Mouse (Mus musculus) cerebellum, adult 2 months (tissue): ENCODE data around the gene Aff1.

ENCODE experiments used
- CTCF ChIP-seq: fragments of 200-500 bp; IDR thresholded peaks from 2 replicates; pipeline ENCODE4 v1.5.1; 2011; ENCODE audit warnings: low read depth, mild to moderate bottlenecking, control low read depth, low read length, moderate library complexity, borderline replicate concordance; ENCODE audit not compliant: insufficient read depth
- POLR2A ChIP-seq: fragments of 200-500 bp; IDR thresholded peaks from 2 replicates; pipeline ENCODE4 v1.6.1; 2011; ENCODE audit warnings: low read length, control low read depth, borderline replicate concordance; ENCODE audit not compliant: insufficient read depth

GRCm38 (mm10) chr5:103854807-103855194 lies 162.6 kb downstream of the Aff1 start:
- TF ChIP-seq CTCF (no peak), POLR2A (no peak)
